Mouse (Mus musculus) activated CD4-positive, CD25-positive, alpha-beta regulatory T cell, adult 9 weeks (primary cell): Measurements from ENCODE around the gene Plrg1. TPM values are rescaled to one million over a fixed set of nuclear protein-coding genes. Genes with fewer than 3 reads are reported as not detected.

Source experiments
- polyA plus RNA-seq: library from polyadenylated mRNA; unstranded; fragments of 100-300 nt; shearing (Covaris generic); gene quantifications from one replicate; pipeline ENCODE4 v1.2.1, GENCODE M21; 2017

Gene Plrg1
- polyA plus RNA-seq = 80.1 TPM

GRCm38 (mm10) chr3:83055281-83056038, at the start of gene Plrg1:
Gene Plrg1, plus strand, starts transcription at chr3:83055522.

DNA sequence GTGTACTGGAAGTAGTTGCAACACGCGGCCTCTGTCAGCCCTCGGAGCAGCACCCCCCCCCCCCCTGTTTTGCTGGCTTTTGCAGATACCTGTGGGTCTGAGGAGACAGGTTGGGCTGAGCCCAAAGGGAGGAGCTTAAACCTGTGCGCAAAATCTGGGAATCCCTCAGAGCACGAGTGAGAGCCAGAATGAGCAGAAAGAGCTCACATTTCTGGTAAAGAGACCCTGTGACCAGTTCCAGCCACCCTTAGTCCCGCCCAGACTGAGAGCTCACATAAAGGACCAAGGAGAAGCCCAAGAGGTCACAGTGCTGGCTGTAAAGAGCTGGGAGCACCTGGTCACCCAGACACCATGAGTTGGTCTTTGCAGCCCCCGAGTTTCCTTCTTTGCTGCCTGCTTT, 47.8 kb upstream of the Plrg1 start, which contains the start of gene Fgg:
TSS of gene Fgg (plus strand) at position 168 of the 400 bp plus-strand sequence.

DNA sequence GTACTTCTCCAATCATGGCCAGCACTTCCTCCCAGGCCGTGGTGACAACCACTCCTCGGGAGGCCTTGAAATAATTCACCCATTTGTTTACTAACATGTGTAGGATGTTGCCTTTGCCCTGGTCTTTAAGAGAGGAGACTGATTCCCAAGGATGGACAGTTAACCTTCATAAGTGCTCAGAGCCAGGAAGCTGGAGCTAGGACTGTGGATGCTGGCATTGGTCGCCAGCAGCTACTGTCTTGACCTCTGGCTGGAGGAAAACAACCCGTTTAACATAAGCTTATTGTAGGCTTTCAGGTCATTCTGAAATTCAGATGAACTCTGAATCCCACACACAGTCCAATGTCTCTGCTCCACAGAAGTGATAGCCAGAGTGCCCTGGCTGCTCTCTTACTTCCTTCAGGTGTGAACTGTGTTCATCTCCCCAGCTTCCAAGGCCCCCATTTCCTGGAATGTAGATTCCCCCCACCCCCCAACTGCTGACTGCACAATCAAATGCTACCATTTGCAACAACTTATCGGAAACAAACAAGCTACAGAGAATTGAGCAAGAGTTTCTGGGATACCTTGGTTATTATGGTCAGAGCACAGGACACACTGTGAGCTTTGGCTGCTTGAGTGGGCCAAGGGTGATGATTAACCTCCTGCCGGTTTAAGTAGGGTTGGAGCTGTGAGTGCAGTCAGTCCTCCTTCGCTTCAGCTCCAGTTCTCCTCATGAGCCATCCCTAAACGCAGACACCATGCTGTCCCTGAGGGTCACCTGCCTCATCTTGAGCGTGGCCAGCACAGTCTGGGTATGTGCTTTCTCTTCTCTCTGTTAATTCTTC, 29.6 kb upstream of the Plrg1 start, which contains the start of gene Fga:
TSS of gene Fga (plus strand) at position 602 of the 827 bp plus-strand sequence.

DNA sequence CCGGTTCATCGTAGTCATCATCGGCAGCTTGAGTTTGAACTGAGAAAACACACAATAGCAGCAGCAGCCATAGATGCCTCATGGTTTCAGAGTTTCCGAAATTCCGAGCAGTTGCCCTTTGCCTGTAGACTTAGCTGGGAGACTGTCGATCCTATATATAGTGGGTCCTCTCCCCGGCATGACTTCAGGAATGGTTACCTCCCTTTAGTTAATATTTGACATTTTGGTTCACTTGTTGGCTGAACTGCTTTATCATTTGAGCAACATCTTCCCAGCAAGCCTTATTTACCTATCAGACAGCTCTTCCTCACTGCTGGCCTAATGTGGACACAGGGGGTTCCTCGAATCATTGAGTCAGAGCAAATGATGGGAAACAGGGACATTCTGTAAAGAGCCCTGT, 5.6 kb upstream of the Plrg1 start, which contains the start of gene Fgb:
TSS of gene Fgb (minus strand) at position 184 of the 400 bp plus-strand sequence.

Other genes with a start within 250 kb of the Plrg1 start
- not detected for gene Rbm46, start 179.0 kb upstream of the Plrg1 start, polyA plus RNA-seq
- not detected for gene Lrat, start 151.5 kb upstream of the Plrg1 start, polyA plus RNA-seq
- not detected for gene Fgg, start 47.8 kb upstream of the Plrg1 start, polyA plus RNA-seq
- gene Fga, start 29.4 kb upstream of the Plrg1 start, polyA plus RNA-seq = not detected
- not detected for gene Fgb, start 5.7 kb upstream of the Plrg1 start, polyA plus RNA-seq
- gene Dchs2, start 72.4 kb downstream of the Plrg1 start, polyA plus RNA-seq = not detected